Mouse (Mus musculus): ENCODE measurements around the gene Tmem179b. TPM values are rescaled to one million over a fixed set of nuclear protein-coding genes. Genes with fewer than 3 reads are reported as not detected.

Tmem179b gene
- polyA plus RNA-seq, 1 experiment = 105 TPM

DNA sequence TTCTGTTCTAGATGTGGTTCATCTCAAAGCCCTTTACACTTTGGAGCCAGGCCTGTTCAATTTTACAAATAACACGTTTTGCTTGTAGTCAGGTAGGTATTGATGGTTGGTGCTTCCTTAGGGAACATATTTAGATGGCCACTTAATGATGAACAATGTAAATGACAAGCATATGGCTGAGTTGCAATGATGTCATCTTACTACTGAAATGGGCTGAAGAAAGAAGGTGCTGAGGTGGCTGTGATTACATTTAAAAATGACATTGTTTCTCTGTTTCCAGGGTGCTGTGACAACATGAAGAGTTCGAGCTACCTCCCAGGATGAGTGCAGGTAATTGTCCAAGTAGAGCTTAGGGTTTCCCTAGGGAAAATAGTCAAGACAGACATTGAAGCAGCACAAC is 49.9 kb downstream of the Tmem179b start:
- 7% methylated on average over 2 of the region's 2 CpGs for WGBS
- TF ChIP-seq CTCF (conservative IDR thresholded peaks at IDR 0.05; ENCODE audit: insufficient read depth, insufficient read length, low read depth, low read length) (no peak), POLR2A (IDR thresholded peaks at IDR 0.05; ENCODE audit: low read depth, low read length) (no peak)
- DNase-seq = no peak
- Histone ChIP-seq H3K4me3 (ENCODE audit: insufficient read depth, low read depth, low read length) (no peak overlapping the region), H3K36me3 (ENCODE audit: control insufficient read depth, insufficient read depth, low read length) (peaks cover 19% of the 10 kb centered on the region), H3K27me3 (replicated peaks; ENCODE audit: control insufficient read depth, insufficient read depth, low read length) (no peaks in the 10 kb centered on the region), H3K27ac (ENCODE audit: insufficient read depth, low read depth, low read length) (no peak overlapping the region), H3K4me1 (ENCODE audit: control insufficient read depth, insufficient read depth, low read length) (peaks cover 4% of the 10 kb centered on the region; the same call in 1 of the 2 replicates)

GRCm38 (mm10) chr19:8723574-8724346 is 50.5 kb downstream of the Tmem179b start:
- DNase-seq = no peak
- 1% methylated on average over 20 of the region's 20 CpGs for WGBS

GRCm38 (mm10) chr19:8722907-8723573 is 51.2 kb downstream of the Tmem179b start, which contains the start of gene Slc3a2:
Gene Slc3a2 (minus strand): TSS chr19:8723369.
- Histone ChIP-seq H3K4me1 (ENCODE audit: control insufficient read depth, insufficient read depth, low read length) (peaks cover 4% of the 10 kb centered on the region; the same call in 1 of the 2 replicates), H3K27me3 (replicated peaks; ENCODE audit: control insufficient read depth, insufficient read depth, low read length) (no peaks in the 10 kb centered on the region), H3K4me3 (ENCODE audit: insufficient read depth, low read depth, low read length) (peak within 1 kb of the TSS; percentile 88), H3K27ac (ENCODE audit: insufficient read depth, low read depth, low read length) (peak within 1 kb of the TSS; percentile 96), H3K36me3 (ENCODE audit: control insufficient read depth, insufficient read depth, low read length) (peaks cover 19% of the 10 kb centered on the region)
- under 1% methylated on average over 50 of the region's 50 CpGs for WGBS
- TF ChIP-seq POLR2A (IDR thresholded peaks at IDR 0.05; ENCODE audit: low read depth, low read length) (peak; percentile 53), CTCF (conservative IDR thresholded peaks at IDR 0.05; ENCODE audit: insufficient read depth, insufficient read length, low read depth, low read length) (no peak)
- DNase-seq = peak; percentile 98

More at GRCm38 (mm10) chr19:8723574-8724346, 50.5 kb downstream of the Tmem179b start:
- peak overlapping the region; percentile 87 for H3K4me3 ChIP-seq (ENCODE audit: insufficient read depth, low read depth, low read length)
- peaks cover 4% of the 10 kb centered on the region; the same call in 1 of the 2 replicates for H3K4me1 ChIP-seq (ENCODE audit: control insufficient read depth, insufficient read depth, low read length)
- no peak for TF ChIP-seq POLR2A (IDR thresholded peaks at IDR 0.05; ENCODE audit: low read depth, low read length)
- TF ChIP-seq CTCF (conservative IDR thresholded peaks at IDR 0.05; ENCODE audit: insufficient read depth, insufficient read length, low read depth, low read length) = no peak
- H3K27me3 ChIP-seq (replicated peaks; ENCODE audit: control insufficient read depth, insufficient read depth, low read length) = no peaks in the 10 kb centered on the region
- H3K27ac ChIP-seq (ENCODE audit: insufficient read depth, low read depth, low read length) = peak overlapping the region; percentile 85
- peaks cover 19% of the 10 kb centered on the region for H3K36me3 ChIP-seq (ENCODE audit: control insufficient read depth, insufficient read depth, low read length)

GRCm38 (mm10) chr19:8722559-8722906 is 51.7 kb downstream of the Tmem179b start:
- WGBS = under 1% methylated on average over 5 of the region's 5 CpGs
- H3K4me1 ChIP-seq (ENCODE audit: control insufficient read depth, insufficient read depth, low read length) = peaks cover 4% of the 10 kb centered on the region; the same call in 1 of the 2 replicates
- H3K4me3 ChIP-seq (ENCODE audit: insufficient read depth, low read depth, low read length) = peak overlapping the region; percentile 88
- peak overlapping the region; percentile 96 for H3K27ac ChIP-seq (ENCODE audit: insufficient read depth, low read depth, low read length)
- no peak for DNase-seq
- TF ChIP-seq CTCF (conservative IDR thresholded peaks at IDR 0.05; ENCODE audit: insufficient read depth, insufficient read length, low read depth, low read length) = no peak
- TF ChIP-seq POLR2A (IDR thresholded peaks at IDR 0.05; ENCODE audit: low read depth, low read length) = no peak
- H3K27me3 ChIP-seq (replicated peaks; ENCODE audit: control insufficient read depth, insufficient read depth, low read length) = no peaks in the 10 kb centered on the region
- peaks cover 19% of the 10 kb centered on the region for H3K36me3 ChIP-seq (ENCODE audit: control insufficient read depth, insufficient read depth, low read length)

Other genes starting within 250 kb of the Tmem179b start
- gene Slc22a8, start 183.2 kb downstream of the Tmem179b start, polyA plus RNA-seq (2012; rRNA removed) = 526 and 582 TPM in 2 replicates
- 355 and 358 TPM in 2 replicates for gene Slc22a6, start 156.4 kb downstream of the Tmem179b start, polyA plus RNA-seq (2012; rRNA removed)
- gene Chrm1, start 110.7 kb downstream of the Tmem179b start, polyA plus RNA-seq (2012; rRNA removed) = 0.53 and 0.62 TPM in 2 replicates
- 560 and 573 TPM in 2 replicates for gene Slc3a2, start 51.1 kb downstream of the Tmem179b start, polyA plus RNA-seq (2012; rRNA removed)
- gene Wdr74, start 38.6 kb downstream of the Tmem179b start, polyA plus RNA-seq (2012; rRNA removed) = 28.2 and 29.3 TPM in 2 replicates
- 0.39 TPM in 1 of 2 replicates, not detected in the other for gene 1700092M07Rik, start 33.7 kb downstream of the Tmem179b start, polyA plus RNA-seq (2012; rRNA removed)
- 51.4 and 59.4 TPM in 2 replicates for gene Stx5a, start 33.1 kb downstream of the Tmem179b start, polyA plus RNA-seq (2012; rRNA removed)
- 84.0 and 89.7 TPM in 2 replicates for gene Nxf1, start 17.4 kb downstream of the Tmem179b start, polyA plus RNA-seq (2012; rRNA removed)
- gene Tmem223, start 3.5 kb downstream of the Tmem179b start, polyA plus RNA-seq (2012; rRNA removed) = 238 and 291 TPM in 2 replicates
- gene Taf6l, start 11.9 kb upstream of the Tmem179b start, polyA plus RNA-seq (2012; rRNA removed) = 10.4 and 12.1 TPM in 2 replicates
- gene Polr2g, start 24.1 kb upstream of the Tmem179b start, polyA plus RNA-seq (2012; rRNA removed) = 60.7 and 72.9 TPM in 2 replicates
- 1.4 and 1.6 TPM in 2 replicates for gene Zbtb3, start 28.1 kb upstream of the Tmem179b start, polyA plus RNA-seq (2012; rRNA removed)
- gene Ttc9c, start 44.9 kb upstream of the Tmem179b start, polyA plus RNA-seq (2012; rRNA removed) = 15.4 and 18.7 TPM in 2 replicates
- 19.3 and 25.5 TPM in 2 replicates for gene Hnrnpul2, start 45.5 kb upstream of the Tmem179b start, polyA plus RNA-seq (2012; rRNA removed)
- gene AC129217.1, start 55.3 kb upstream of the Tmem179b start, polyA plus RNA-seq (2012; rRNA removed) = 3.5 TPM in 1 of 2 replicates, not detected in the other
- 204 and 214 TPM in 2 replicates for gene Bscl2, start 63.0 kb upstream of the Tmem179b start, polyA plus RNA-seq (2012; rRNA removed)
- gene Gng3, start 64.7 kb upstream of the Tmem179b start, polyA plus RNA-seq (2012; rRNA removed) = 0.29 and 0.83 TPM in 2 replicates
- 0.87 and 1.5 TPM in 2 replicates for gene Lrrn4cl, start 76.3 kb upstream of the Tmem179b start, polyA plus RNA-seq (2012; rRNA removed)
- 121 and 133 TPM in 2 replicates for gene Ubxn1, start 97.0 kb upstream of the Tmem179b start, polyA plus RNA-seq (2012; rRNA removed)
- 49.4 and 74.7 TPM in 2 replicates for gene Uqcc3, start 106.5 kb upstream of the Tmem179b start, polyA plus RNA-seq (2012; rRNA removed)
- gene Lbhd1, start 109.3 kb upstream of the Tmem179b start, polyA plus RNA-seq (2012; rRNA removed) = 1.6 and 2.2 TPM in 2 replicates
- not detected in 2 replicates for gene Gm49403, start 109.5 kb upstream of the Tmem179b start, polyA plus RNA-seq (2012; rRNA removed)
- gene 1810009A15Rik, start 114.4 kb upstream of the Tmem179b start, polyA plus RNA-seq (2012; rRNA removed) = 21.7 and 23.9 TPM in 2 replicates
- not detected in 2 replicates for gene Gm49416, start 114.5 kb upstream of the Tmem179b start, polyA plus RNA-seq (2012; rRNA removed)
- gene Ints5, start 118.5 kb upstream of the Tmem179b start, polyA plus RNA-seq (2012; rRNA removed) = 16.7 and 18.9 TPM in 2 replicates
- 130 and 136 TPM in 2 replicates for gene Ganab, start 123.6 kb upstream of the Tmem179b start, polyA plus RNA-seq (2012; rRNA removed)
- gene B3gat3, start 145.9 kb upstream of the Tmem179b start, polyA plus RNA-seq (2012; rRNA removed) = 105 and 125 TPM in 2 replicates
- 12.0 and 13.9 TPM in 2 replicates for gene Rom1, start 154.9 kb upstream of the Tmem179b start, polyA plus RNA-seq (2012; rRNA removed)
- 35.1 and 35.7 TPM in 2 replicates for gene Eml3, start 155.1 kb upstream of the Tmem179b start, polyA plus RNA-seq (2012; rRNA removed)
- gene Mta2, start 167.4 kb upstream of the Tmem179b start, polyA plus RNA-seq (2012; rRNA removed) = 16.9 and 19.8 TPM in 2 replicates
- gene Tut1, start 179.4 kb upstream of the Tmem179b start, polyA plus RNA-seq (2012; rRNA removed) = 14.1 and 14.3 TPM in 2 replicates
- 203 and 236 TPM in 2 replicates for gene Eef1g, start 192.6 kb upstream of the Tmem179b start, polyA plus RNA-seq (2012; rRNA removed)
- gene Ahnak, start 214.8 kb upstream of the Tmem179b start, polyA plus RNA-seq (2012; rRNA removed) = 11.9 TPM in 2 replicates